Mouse (Mus musculus) stomach, postnatal 0 days (tissue): ENCODE measurements at regions not wholly inside any gene's neighbourhood (a gene's known extent, or its start where the extent isn't known, plus 50 kb on each side); places are given as distances from the start of the nearest gene placed in this dataset.

Experiments used
- ATAC-seq: fragments of 200-750 bp; cut with Nextera tagmentation; 2 replicates; pipeline ENCODE4 v1.8.0; 2017; ENCODE audit not compliant: low FRiP score, low TSS enrichment
- DNase-seq: peaks from one replicate; pipeline ENCODE4 v3.0.0-alpha.2; 2016; ENCODE audit warnings: low spot score
- H3K27ac ChIP-seq: fragments of 300-500 bp; sonication (generic); replicated peaks from 2 replicates; pipeline ENCODE4 v1.5.1; 2014; ENCODE audit warnings: mild to moderate bottlenecking, control low read depth
- H3K27me3 ChIP-seq: fragments of 300-500 bp; sonication (generic); 2 replicates; pipeline ENCODE4 v1.6.1; 2014; ENCODE audit warnings: low read length; ENCODE audit not compliant: control insufficient read depth, insufficient read depth
- H3K36me3 ChIP-seq: fragments of 300-500 bp; sonication (generic); 2 replicates; pipeline ENCODE4 v1.6.1; 2014; ENCODE audit warnings: low read length, mixed read lengths; ENCODE audit not compliant: control insufficient read depth, insufficient read depth
- H3K4me1 ChIP-seq: fragments of 300-500 bp; sonication (generic); replicated peaks from 2 replicates; pipeline ENCODE4 v1.6.1; 2014; ENCODE audit warnings: antibody characterized with exemption; ENCODE audit not compliant: control insufficient read depth, insufficient read depth
- H3K4me2 ChIP-seq: fragments of 300-500 bp; sonication (generic); replicated peaks from 2 replicates; pipeline ENCODE4 v1.6.1; 2014; ENCODE audit warnings: low read depth, mild to moderate bottlenecking, control low read depth, moderate library complexity
- H3K4me3 ChIP-seq: fragments of 300-500 bp; sonication (generic); 2 replicates; pipeline ENCODE4 v1.5.1; 2014; ENCODE audit warnings: low read depth, low read length, control low read depth
- H3K9ac ChIP-seq: fragments of 300-500 bp; sonication (generic); 2 replicates; pipeline ENCODE4 v1.6.1; 2014; ENCODE audit warnings: mild to moderate bottlenecking, low read length, control low read depth, mixed read lengths
- H3K9me3 ChIP-seq: fragments of 300-500 bp; sonication (generic); 2 replicates; pipeline ENCODE4 v1.6.1; 2016; ENCODE audit warnings: low read length; ENCODE audit not compliant: control insufficient read depth
- CTCF ChIP-seq: IDR thresholded peaks from 2 replicates; pipeline ENCODE4 v1.5.1; 2016; ENCODE audit warnings: antibody characterized with exemption, low read depth, mild to moderate bottlenecking, moderate library complexity
- EP300 ChIP-seq: optimal IDR thresholded peaks from 2 replicates; pipeline ENCODE3; 2016; ENCODE audit warnings: antibody characterized with exemption
- WGBS: fragments of 180-500 bp; shearing (Covaris S2); extraction: QIAGEN DNeasy Blood & Tissue Kit; methylation state at CpG from one replicate; pipeline ENCODE4 v1.1.7; 2014; 5-methylcytosine and 5-hydroxymethylcytosine counted together

- ATAC-seq = no peak
- 80% methylated on average over 4 of the region's 4 CpGs for WGBS
- no peak for DNase-seq
- Histone ChIP-seq H3K4me1 (no peaks in the 10 kb centered on the region), H3K9me3 (no peaks in the 10 kb centered on the region), H3K27ac (no peak overlapping the region), H3K4me2 (no peak overlapping the region), H3K9ac (no peak overlapping the region), H3K4me3 (no peak overlapping the region), H3K27me3 (no peaks in the 10 kb centered on the region), H3K36me3 (no peaks in the 10 kb centered on the region)
- TF ChIP-seq EP300 = no peak
- no peak for TF ChIP-seq CTCF
Measured at GRCm38 (mm10) chr9:46562301-46562700, 242.5 kb upstream of the 4931429L15Rik start.

- H3K9me3 ChIP-seq = no peaks in the 10 kb centered on the region
- ATAC-seq (no peak), DNase-seq (no peak)
- H3K4me1 ChIP-seq = no peaks in the 10 kb centered on the region
- H3K36me3 ChIP-seq = no peaks in the 10 kb centered on the region
- no peak overlapping the region for H3K9ac ChIP-seq
- no peaks in the 10 kb centered on the region for H3K27me3 ChIP-seq
- H3K4me2 ChIP-seq = no peak overlapping the region
- no peak overlapping the region for H3K4me3 ChIP-seq
- no peak overlapping the region for H3K27ac ChIP-seq
- 87% methylated on average over 5 of the region's 5 CpGs for WGBS
- TF ChIP-seq CTCF (no peak), EP300 (no peak)
Measured at GRCm38 (mm10) chr9:46558481-46558880, 238.7 kb upstream of the 4931429L15Rik start.

- H3K27me3 ChIP-seq = no peaks in the 10 kb centered on the region
- no peaks in the 10 kb centered on the region for H3K36me3 ChIP-seq
- no peak overlapping the region for H3K9ac ChIP-seq
- H3K4me1 ChIP-seq = no peaks in the 10 kb centered on the region
- no peak overlapping the region for H3K27ac ChIP-seq
- H3K9me3 ChIP-seq = no peaks in the 10 kb centered on the region
- TF ChIP-seq EP300 (no peak), CTCF (no peak)
- DNase-seq (no peak), ATAC-seq (no peak)
- no peak overlapping the region for H3K4me2 ChIP-seq
- H3K4me3 ChIP-seq = no peak overlapping the region
- WGBS = 40% methylated on average over 5 of the region's 5 CpGs
Measured at GRCm38 (mm10) chr9:46557781-46558180, 238.0 kb upstream of the 4931429L15Rik start.

GRCm38 (mm10) chr9:46555156-46555555, 235.4 kb upstream of the 4931429L15Rik start:
- Histone ChIP-seq H3K36me3 (no peaks in the 10 kb centered on the region), H3K4me2 (no peak overlapping the region), H3K4me3 (no peak overlapping the region), H3K4me1 (no peaks in the 10 kb centered on the region), H3K27ac (no peak overlapping the region), H3K9ac (no peak overlapping the region), H3K9me3 (no peaks in the 10 kb centered on the region), H3K27me3 (no peaks in the 10 kb centered on the region)
- 65% methylated on average over 6 of the region's 6 CpGs for WGBS
- no peak for TF ChIP-seq EP300
- no peak for TF ChIP-seq CTCF
- DNase-seq = no peak
- ATAC-seq = no peak

GRCm38 (mm10) chr9:46554586-46555152, 234.9 kb upstream of the 4931429L15Rik start:
- H3K27me3 ChIP-seq = no peaks in the 10 kb centered on the region
- H3K4me1 ChIP-seq = no peaks in the 10 kb centered on the region
- no peaks in the 10 kb centered on the region for H3K36me3 ChIP-seq
- ATAC-seq (no peak), DNase-seq (no peak)
- H3K9ac ChIP-seq = no peak overlapping the region
- H3K9me3 ChIP-seq = no peaks in the 10 kb centered on the region
- WGBS = 71% methylated on average over 6 of the region's 6 CpGs
- no peak overlapping the region for H3K27ac ChIP-seq
- TF ChIP-seq EP300 (no peak), CTCF (no peak)
- no peak overlapping the region for H3K4me3 ChIP-seq
- H3K4me2 ChIP-seq = no peak overlapping the region

- ATAC-seq (no peak), DNase-seq (no peak)
- no peaks in the 10 kb centered on the region for H3K4me1 ChIP-seq
- H3K4me2 ChIP-seq = no peak overlapping the region
- H3K27me3 ChIP-seq = no peaks in the 10 kb centered on the region
- H3K4me3 ChIP-seq = no peak overlapping the region
- no peaks in the 10 kb centered on the region for H3K9me3 ChIP-seq
- 74% methylated on average over 4 of the region's 4 CpGs for WGBS
- no peaks in the 10 kb centered on the region for H3K36me3 ChIP-seq
- TF ChIP-seq EP300 (no peak), CTCF (no peak)
- no peak overlapping the region for H3K9ac ChIP-seq
- no peak overlapping the region for H3K27ac ChIP-seq
Measured at GRCm38 (mm10) chr9:46549416-46549815, 229.6 kb upstream of the 4931429L15Rik start.
